Mouse (Mus musculus): ENCODE measurements around the gene Pla2g4c. TPM values are rescaled to one million over a fixed set of nuclear protein-coding genes. Genes with fewer than 3 reads are reported as not detected.

Pla2g4c gene
- total RNA-seq, 1 experiment from 2014 or later, result not detected

DNA sequence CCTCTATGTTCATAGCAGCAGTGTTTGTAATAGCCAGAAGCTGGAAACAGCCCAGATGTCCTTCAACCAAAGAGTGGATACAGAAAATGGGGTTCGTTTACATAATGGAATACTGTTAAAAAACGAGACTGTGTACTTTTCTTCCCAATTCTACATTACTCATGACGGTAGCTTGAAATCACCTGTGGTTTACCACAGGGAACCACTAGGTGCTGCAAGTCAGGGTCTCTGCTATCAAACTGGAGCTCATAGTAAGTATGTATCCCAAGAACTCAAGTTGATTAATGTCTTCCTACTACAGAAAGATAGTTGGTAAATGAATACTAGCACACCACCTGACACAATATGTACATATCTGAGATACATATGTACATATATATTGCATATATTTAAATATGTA is 3.0 kb upstream of the Pla2g4c start:
- no peak for ATAC-seq (replicated peaks; ENCODE audit: insufficient number of reproducible peaks, low FRiP score, low TSS enrichment, poor library complexity, severe bottlenecking)

DNA sequence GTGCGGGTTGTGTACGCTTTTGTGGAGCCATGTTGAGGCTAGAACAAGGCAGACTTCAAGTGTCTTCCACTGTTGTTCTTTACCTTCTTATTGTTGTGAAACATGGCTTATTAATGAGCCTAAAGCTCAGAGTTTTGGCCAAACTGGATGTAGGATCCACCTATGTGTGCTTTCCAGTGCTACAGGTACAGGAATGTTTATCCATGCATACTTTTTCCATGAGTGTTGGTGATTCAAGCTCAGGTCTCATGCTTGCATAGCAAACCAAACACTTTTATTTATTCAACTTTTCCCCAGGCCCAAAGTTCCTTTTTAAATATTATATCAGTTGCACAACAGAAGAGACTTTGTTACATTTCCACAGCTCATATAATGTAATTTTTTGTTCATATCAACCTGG is 6.1 kb downstream of the Pla2g4c start:
- ATAC-seq (replicated peaks; ENCODE audit: insufficient number of reproducible peaks, low FRiP score, low TSS enrichment, poor library complexity, severe bottlenecking), result no peak

DNA sequence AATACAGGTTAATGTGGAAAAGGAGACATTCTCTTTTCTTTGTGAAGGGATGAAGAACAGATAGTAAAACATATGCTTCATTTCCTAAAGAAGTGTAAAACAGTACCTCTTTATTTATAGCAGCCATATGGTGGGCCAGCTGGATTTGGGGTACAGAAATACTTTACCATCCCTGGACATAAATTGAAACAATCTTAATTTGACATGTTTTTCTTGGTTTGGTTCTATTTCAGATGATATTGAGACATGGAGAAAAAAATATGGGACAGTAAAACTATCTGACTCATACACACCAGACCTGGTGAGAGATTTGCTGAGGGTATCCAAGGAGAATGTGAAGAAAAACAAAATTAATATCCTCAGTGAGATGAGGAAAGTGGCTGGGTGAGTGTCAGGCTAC is 31.5 kb downstream of the Pla2g4c start:
- ATAC-seq (replicated peaks; ENCODE audit: insufficient number of reproducible peaks, low FRiP score, low TSS enrichment, poor library complexity, severe bottlenecking), result no peak

DNA sequence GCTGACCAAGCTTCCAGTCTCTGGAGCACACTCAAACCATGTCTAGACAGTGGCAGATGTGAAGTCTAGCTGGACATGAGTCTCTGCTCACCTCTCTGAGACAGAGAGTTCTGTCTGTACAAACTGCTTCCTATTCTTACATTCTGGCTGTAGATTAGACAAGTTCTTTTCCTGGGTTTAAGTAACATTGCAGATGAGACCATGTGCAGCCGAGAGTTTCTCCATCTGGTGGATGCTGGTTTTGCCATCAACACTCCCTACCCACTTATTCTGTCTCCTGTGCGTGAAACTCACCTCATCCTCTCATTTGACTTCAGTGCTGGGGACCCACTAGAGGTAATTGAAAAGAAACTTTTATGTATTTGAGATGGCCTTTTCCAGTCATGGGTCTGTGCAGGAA is 56.1 kb downstream of the Pla2g4c start:
- ATAC-seq (replicated peaks; ENCODE audit: insufficient number of reproducible peaks, low FRiP score, low TSS enrichment, poor library complexity, severe bottlenecking), result no peak

DNA sequence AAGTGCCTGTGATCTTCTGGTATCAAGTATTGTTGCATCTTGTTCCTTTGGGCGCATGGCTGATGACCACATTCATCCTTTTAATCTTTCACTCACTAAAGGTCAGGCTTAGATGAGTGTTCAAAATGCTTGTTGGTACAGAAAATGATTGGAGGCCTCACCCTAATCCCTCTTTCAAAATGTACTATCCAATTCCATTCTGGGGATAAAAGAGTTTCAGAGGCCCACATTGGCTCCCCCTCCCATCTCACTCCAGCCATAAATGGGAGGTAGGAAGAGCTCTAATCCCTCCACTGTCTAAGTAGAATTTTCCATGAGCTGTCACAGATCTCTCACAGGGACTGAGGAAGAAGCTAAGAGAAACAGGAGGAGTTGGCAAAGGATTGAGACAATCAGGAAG is 73.4 kb downstream of the Pla2g4c start, which contains the start of gene Cabp5:
Gene Cabp5, plus strand, starts transcription at position 301 of the 400 bp plus-strand sequence.
- no peak for ATAC-seq (replicated peaks; ENCODE audit: insufficient number of reproducible peaks, low FRiP score, low TSS enrichment, poor library complexity, severe bottlenecking)

Other genes with a start within 250 kb of the Pla2g4c start
- gene Vmn1r85, start 229.5 kb upstream of the Pla2g4c start, total RNA-seq (2017), result not detected in 3 replicates
- not detected in 3 replicates for gene Vmn1r86, start 204.7 kb upstream of the Pla2g4c start, total RNA-seq (2017)
- not detected in 3 replicates for gene Vmn1r87, start 184.5 kb upstream of the Pla2g4c start, total RNA-seq (2017)
- not detected in 3 replicates for gene Vmn1r88, start 165.1 kb upstream of the Pla2g4c start, total RNA-seq (2017)
- gene Vmn1r89, start 111.6 kb upstream of the Pla2g4c start, total RNA-seq (2017), result not detected in 3 replicates
- gene Lig1, start 47.4 kb upstream of the Pla2g4c start, total RNA-seq (2017), result 6.6 to 17.0 TPM (median 6.6 TPM) in 3 replicates
- gene Zswim9, start 45.9 kb upstream of the Pla2g4c start, total RNA-seq (2017), result 0.95 to 5.6 TPM (median 3.5 TPM) in 3 replicates
- not detected in 3 replicates for gene Cabp5, start 73.5 kb downstream of the Pla2g4c start, total RNA-seq (2017)
- not detected in 3 replicates for gene Bsph1, start 126.2 kb downstream of the Pla2g4c start, total RNA-seq (2017)
- not detected in 3 replicates for gene Bsph2, start 246.4 kb downstream of the Pla2g4c start, total RNA-seq (2017)